Comparison of ENCODE assay signal across 33 mouse cellular contexts in genomic region chr5:146597503-146597874, GRCm38 (mm10). TPM values are rescaled to one million over a fixed set of nuclear protein-coding genes. Genes with fewer than 3 reads are reported as not detected.
DNase-seq lines count a peak whose midpoint lies in the region; ATAC-seq and TF ChIP-seq lines count a peak whose summit lies in the region.
"Had no signal": no experiment of that assay in that cellular context is flagged by ENCODE, and none has a peak within 500 bp of the region (broad histone marks: within the 10 kb centered on the region; RNA-seq: fewer than 3 reads in every experiment).

No protein-coding gene starts in this region.

- TF ChIP-seq CTCF in liver, adult 2 months (IDR thresholded peaks at IDR 0.05; ENCODE audit: low read depth, low read length): no peak
- no peak for TF ChIP-seq CTCF in CH12.LX (conservative IDR thresholded peaks at IDR 0.05 in 1 of 2, IDR thresholded peaks at IDR 0.05 in 1 of 2; ENCODE audit: low read depth in 2 of 2, low read length in 2 of 2)

- TF ChIP-seq POLR2A in liver, adult 2 months (IDR thresholded peaks at IDR 0.05; ENCODE audit: extremely low read depth, insufficient read depth, low read length): no peak
- peak; percentile 48; the same call in 1 of the 2 replicates for TF ChIP-seq POLR2A in CH12.LX (IDR thresholded peaks at IDR 0.05; ENCODE audit: low read depth, low read length)

- dilution Hi-C loops in CH12.LX (cut with MboI; ENCODE audit: extremely low pct_ligation_motif_present, extremely low pct_unique_long_range_greater_than_20kb, low sequenced_read_pairs): no loop called here

- H3K4me3 ChIP-seq in liver, adult 2 months (ENCODE audit: insufficient read depth, low read depth, low read length): no peak overlapping the region
- H3K4me3 ChIP-seq in CH12.LX (replicated peaks in 1 of 3; ENCODE audit: low read depth in 2 of 3, low read length in 2 of 3, poor library complexity in 1 of 3): no peak overlapping the region
- H3K4me3 ChIP-seq: embryonic facial prominence, embryonic 12.5 days; embryonic facial prominence, embryonic 15.5 days; gastrocnemius, adult 2 months; heart, embryonic 12.5 days; heart, embryonic 15.5 days; hindbrain, embryonic 10.5 days; hindbrain, embryonic 13.5 days had no signal

- no peaks in the 10 kb centered on the region for H3K79me2 ChIP-seq in liver, adult 2 months (ENCODE audit: control insufficient read depth, insufficient read depth, low read length)
- no peaks in the 10 kb centered on the region for H3K79me2 ChIP-seq in CH12.LX (replicated peaks; ENCODE audit: control insufficient read depth, extremely low read depth, insufficient read depth, poor library complexity, severe bottlenecking)

- 76% methylated on average over 10 of the region's 10 CpGs for WGBS in liver, adult 2 months

- TF ChIP-seq EP300 in CH12.LX (IDR thresholded peaks at IDR 0.05; ENCODE audit: low read length): peak; percentile 21; the same call in 1 of the 2 replicates

- no peak overlapping the region for H3K9ac ChIP-seq in liver, adult 2 months (ENCODE audit: low read depth, low read length)
- H3K9ac ChIP-seq in CH12.LX (ENCODE audit: insufficient read depth, low read depth): no peak overlapping the region
- H3K9ac ChIP-seq: embryonic facial prominence, embryonic 12.5 days; embryonic facial prominence, embryonic 15.5 days; forebrain, postnatal 0 days; heart, embryonic 12.5 days; heart, embryonic 15.5 days; hindbrain, embryonic 13.5 days had no signal

- H3K4me1 ChIP-seq in liver, adult 2 months (ENCODE audit: control insufficient read depth, insufficient read depth, low read length): peaks cover 15% of the 10 kb centered on the region
- H3K4me1 ChIP-seq in CH12.LX (ENCODE audit: control insufficient read depth in 1 of 2, insufficient read depth in 2 of 2): peaks cover 19 to 28% of the 10 kb centered on the region in 2 experiments
- H3K4me1 ChIP-seq: embryonic facial prominence, embryonic 12.5 days; embryonic facial prominence, embryonic 15.5 days; heart, embryonic 12.5 days; heart, embryonic 15.5 days; hindbrain, embryonic 13.5 days had no signal

- H3K4me2 ChIP-seq in CH12.LX (ENCODE audit: insufficient read depth, low read depth, poor library complexity, severe bottlenecking): peak overlapping the region; percentile 45; the same call in 1 of the 2 replicates
- H3K4me2 ChIP-seq: embryonic facial prominence, embryonic 12.5 days; embryonic facial prominence, embryonic 15.5 days; heart, embryonic 12.5 days; heart, embryonic 15.5 days; hindbrain, embryonic 13.5 days had no signal

- in situ Hi-C loops in CH12.LX (cut with MboI; ENCODE audit: low pct_ligation_motif_present, low pct_unique_long_range_greater_than_20kb, low sequenced_read_pairs): no loop called here

- peaks cover 12% of the 10 kb centered on the region for H3K9me3 ChIP-seq in CH12.LX (replicated peaks; ENCODE audit: low read length)
- H3K9me3 ChIP-seq: embryonic facial prominence, embryonic 12.5 days; embryonic facial prominence, embryonic 15.5 days; heart, embryonic 15.5 days had no signal

- H3K27me3 ChIP-seq in liver, adult 2 months (ENCODE audit: control insufficient read depth, insufficient read depth, low read length): no peaks in the 10 kb centered on the region
- H3K27me3 ChIP-seq in CH12.LX (replicated peaks): no peaks in the 10 kb centered on the region
- H3K27me3 ChIP-seq: embryonic facial prominence, embryonic 12.5 days; embryonic facial prominence, embryonic 15.5 days; heart, embryonic 12.5 days; heart, embryonic 15.5 days had no signal

- no peak; the same call in none of the 2 replicates for TF ChIP-seq RAD21 in CH12.LX (IDR thresholded peaks at IDR 0.05; ENCODE audit: low read depth, low read length)

- DNase-seq in liver, adult 2 months (ENCODE audit: extremely low read depth, low read depth, low spot score): no peak
- no peak for DNase-seq in liver
- DNase-seq in CH12.LX (ENCODE audit: extremely low read depth): peak; percentile 64
- DNase-seq in spleen, postnatal 14 days (ENCODE audit: low spot score in 2 of 2): no peak
- DNase-seq in kidney, adult 11 months: no peak
- no peak for DNase-seq in embryo, embryonic 11 days
- DNase-seq: adrenal gland, adult 8-10 months; adrenal gland, postnatal 25 days; cerebellum, adult 11 months; cerebellum, adult 8-10 months; cerebellum, postnatal 10 days; forebrain, postnatal 0 days; gastrocnemius, adult 2 months; gastrocnemius, postnatal 14 days; heart, adult 18-20 months; heart, postnatal 10 days; heart, postnatal 36 days had no signal

- peak overlapping the region; percentile 55; the same call in 1 of the 2 replicates for H3K27ac ChIP-seq in liver, adult 2 months (replicated peaks; ENCODE audit: insufficient read depth, low read depth, low read length)
- peak overlapping the region; percentile 1 for H3K27ac ChIP-seq in CH12.LX (ENCODE audit: insufficient read depth, low read depth)
- H3K27ac ChIP-seq: embryonic facial prominence, embryonic 12.5 days; embryonic facial prominence, embryonic 15.5 days; gastrocnemius, adult 2 months; heart, embryonic 15.5 days; hindbrain, embryonic 10.5 days; hindbrain, embryonic 13.5 days had no signal

- peak; percentile 66 for ATAC-seq in granulocyte monocyte progenitor cell, adult 5-6 weeks (replicated peaks; ENCODE audit: poor library complexity, severe bottlenecking)
- ATAC-seq: activated CD4-positive, CD25-positive, alpha-beta regulatory T cell, adult 4 months; CD4-positive, CD25-positive, alpha-beta regulatory T cell, adult 4 months; forebrain, embryonic 14.5 days; hindbrain, embryonic 16.5 days had no signal

- H3K36me3 ChIP-seq in liver, adult 2 months (ENCODE audit: control insufficient read depth, insufficient read depth, low read length): no peaks in the 10 kb centered on the region
- no peaks in the 10 kb centered on the region for H3K36me3 ChIP-seq in CH12.LX (replicated peaks in 1 of 2; ENCODE audit: control insufficient read depth in 1 of 2, insufficient read depth in 1 of 2, low read length in 1 of 2)
- H3K36me3 ChIP-seq: embryonic facial prominence, embryonic 12.5 days; embryonic facial prominence, embryonic 15.5 days; heart, embryonic 12.5 days; heart, embryonic 15.5 days; hindbrain, embryonic 10.5 days; hindbrain, embryonic 13.5 days had no signal

TF ChIP-seq in CH12.LX, 34 proteins besides CTCF, POLR2A, EP300 and RAD21 (continues in another document):
- TF ChIP-seq HCFC1 (IDR thresholded peaks at IDR 0.05; ENCODE audit: low read depth, low read length): 0 out of 2 replicates have a peak, but pooled peaks have one; percentile 7
- TF ChIP-seq JUND (conservative IDR thresholded peaks at IDR 0.05; ENCODE audit: low read depth, low read length): no peak
- TF ChIP-seq PAX5 (IDR thresholded peaks at IDR 0.05; ENCODE audit: low read length): no peak
- TF ChIP-seq TBP (conservative IDR thresholded peaks at IDR 0.05; ENCODE audit: low read depth, low read length): peak; percentile 72; the same call in 1 of the 2 replicates
- TF ChIP-seq USF2 (conservative IDR thresholded peaks at IDR 0.05; ENCODE audit: low read depth, low read length): no peak
- no peak for TF ChIP-seq KAT2A (IDR thresholded peaks at IDR 0.05; ENCODE audit: insufficient replicate concordance, low read length)
- TF ChIP-seq MEF2A (IDR thresholded peaks at IDR 0.05; ENCODE audit: borderline replicate concordance, low read depth, low read length): no peak
- TF ChIP-seq BHLHE40 (IDR thresholded peaks at IDR 0.05; ENCODE audit: low read depth, low read length): peak; percentile 92
- no peak for TF ChIP-seq RCOR1 (conservative IDR thresholded peaks at IDR 0.05; ENCODE audit: low read depth, low read length)
- no peak for TF ChIP-seq ZC3H11A (IDR thresholded peaks at IDR 0.05; ENCODE audit: low read depth, low read length)
- 0 out of 2 replicates have a peak, but pooled peaks have one; percentile 9 for TF ChIP-seq JUN (IDR thresholded peaks at IDR 0.05; ENCODE audit: insufficient read depth, low read depth, low read length)
- no peak for TF ChIP-seq SMC3 (IDR thresholded peaks at IDR 0.05; ENCODE audit: low read depth, low read length)
- peak; percentile 35; the same call in 1 of the 2 replicates for TF ChIP-seq IRF4 (IDR thresholded peaks at IDR 0.05; ENCODE audit: low read depth, low read length)
- no peak for TF ChIP-seq SIN3A (IDR thresholded peaks at IDR 0.05; ENCODE audit: low read length)
- no peak for TF ChIP-seq CHD1 (IDR thresholded peaks at IDR 0.05; ENCODE audit: low read depth, low read length)
- no peak for TF ChIP-seq E2F4 (IDR thresholded peaks at IDR 0.05; ENCODE audit: insufficient replicate concordance, low read depth, low read length)
- no peak for TF ChIP-seq GABPA (IDR thresholded peaks at IDR 0.05; ENCODE audit: insufficient replicate concordance, low read depth, low read length)
- peak; percentile 66 for TF ChIP-seq ETS1 (conservative IDR thresholded peaks at IDR 0.05; ENCODE audit: low read depth, low read length)
- TF ChIP-seq MAZ (IDR thresholded peaks at IDR 0.05; ENCODE audit: low read depth, low read length): no peak
- no peak for TF ChIP-seq CHD2 (IDR thresholded peaks at IDR 0.05; ENCODE audit: low read length)
- TF ChIP-seq UBTF (IDR thresholded peaks at IDR 0.05; ENCODE audit: low read depth, low read length): no peak
- TF ChIP-seq USF1 (IDR thresholded peaks at IDR 0.05; ENCODE audit: low read depth, low read length): no peak
- TF ChIP-seq ZKSCAN1 (IDR thresholded peaks at IDR 0.05; ENCODE audit: borderline replicate concordance, low read depth, low read length): no peak
- no peak; the same call in 1 of the 2 replicates for TF ChIP-seq NELFE (IDR thresholded peaks at IDR 0.05; ENCODE audit: low read depth, low read length)
- TF ChIP-seq ZNF384 (IDR thresholded peaks at IDR 0.05; ENCODE audit: low read depth, low read length): no peak
- no peak; the same call in 1 of the 2 replicates for TF ChIP-seq MAX (IDR thresholded peaks at IDR 0.05; ENCODE audit: low read length)

RNA-seq across cellular contexts. Expression of gene Gpr12, which starts 12.4 kb away (rescaled TPM):
- 0.65 and 0.81 TPM in 2 replicates for total RNA-seq in liver, adult 2 months (2014; rRNA removed)
- polyA plus RNA-seq in liver, adult 2 months (2012; rRNA removed): 2.7 TPM in 2 replicates
- not detected in 2 replicates for total RNA-seq in CH12.LX (2012; rRNA removed)
- total RNA-seq in CH12.LX (2014; rRNA removed): not detected in 2 replicates
- not detected in 2 replicates for polyA plus RNA-seq in CH12.LX (2012; ENCODE audit: insufficient read length, low read depth)
- total RNA-seq in granulocyte monocyte progenitor cell, adult 5-6 weeks (2014; fragmentation: Nextera tagmentation): not detected in 2 replicates
- not detected in 2 replicates for total RNA-seq in granulocyte monocyte progenitor cell, adult 5-6 weeks (2017)
- total RNA-seq: adrenal gland, postnatal 25 days; ES-E14; gastrocnemius, adult 2 months; gastrocnemius, postnatal 14 days; gastrocnemius, postnatal 4 days; heart, postnatal 10 days; heart, postnatal 36 days had no signal
- polyA plus RNA-seq: activated CD4-positive, CD25-positive, alpha-beta regulatory T cell, adult 4 months; C2C12; CD4-positive, CD25-positive, alpha-beta regulatory T cell, adult 4 months; heart, embryonic 12.5 days; heart, embryonic 15.5 days; hindbrain, embryonic 10.5 days had no signal

RNA-seq across cellular contexts. Expression of gene Gm3415, which starts 41.6 kb away (rescaled TPM):
- total RNA-seq in liver, adult 2 months (2014; rRNA removed): not detected in 2 replicates
- not detected in 2 replicates for polyA plus RNA-seq in liver, adult 2 months (2012; rRNA removed)
- not detected in 2 replicates for total RNA-seq in CH12.LX (2012; rRNA removed)
- not detected in 2 replicates for total RNA-seq in CH12.LX (2014; rRNA removed)
- polyA plus RNA-seq in CH12.LX (2012; ENCODE audit: insufficient read length, low read depth): not detected in 2 replicates
- total RNA-seq in granulocyte monocyte progenitor cell, adult 5-6 weeks (2014; fragmentation: Nextera tagmentation): not detected in 2 replicates
- total RNA-seq in granulocyte monocyte progenitor cell, adult 5-6 weeks (2017): not detected in 2 replicates
- total RNA-seq: adrenal gland, adult 8-10 months; adrenal gland, postnatal 25 days; ES-E14; forebrain, postnatal 0 days; gastrocnemius, adult 2 months; gastrocnemius, postnatal 14 days; gastrocnemius, postnatal 4 days; heart, adult 18-20 months; heart, postnatal 10 days; heart, postnatal 36 days had no signal
- polyA plus RNA-seq: activated CD4-positive, CD25-positive, alpha-beta regulatory T cell, adult 4 months; C2C12; CD4-positive, CD25-positive, alpha-beta regulatory T cell, adult 4 months; embryonic facial prominence, embryonic 12.5 days; embryonic facial prominence, embryonic 15.5 days; forebrain, embryonic 11.5 days; forebrain, embryonic 14.5 days; forebrain, postnatal 0 days; frontal cortex, adult 2 months; heart, embryonic 12.5 days; heart, embryonic 15.5 days; hindbrain, embryonic 10.5 days; hindbrain, embryonic 13.5 days; hindbrain, embryonic 16.5 days had no signal
